Mouse (Mus musculus): ENCODE data around the gene Cenpe.

The Cenpe gene

GRCm38 (mm10) chr3:135281701-135282100 is 69.4 kb downstream of the Cenpe start:
- DNase-seq, result no peak

- DNase-seq, result no peak
Observed at GRCm38 (mm10) chr3:135285256-135285655, 72.9 kb downstream of the Cenpe start.

GRCm38 (mm10) chr3:135285807-135286206 is 73.5 kb downstream of the Cenpe start:
- no peak for DNase-seq

DNA sequence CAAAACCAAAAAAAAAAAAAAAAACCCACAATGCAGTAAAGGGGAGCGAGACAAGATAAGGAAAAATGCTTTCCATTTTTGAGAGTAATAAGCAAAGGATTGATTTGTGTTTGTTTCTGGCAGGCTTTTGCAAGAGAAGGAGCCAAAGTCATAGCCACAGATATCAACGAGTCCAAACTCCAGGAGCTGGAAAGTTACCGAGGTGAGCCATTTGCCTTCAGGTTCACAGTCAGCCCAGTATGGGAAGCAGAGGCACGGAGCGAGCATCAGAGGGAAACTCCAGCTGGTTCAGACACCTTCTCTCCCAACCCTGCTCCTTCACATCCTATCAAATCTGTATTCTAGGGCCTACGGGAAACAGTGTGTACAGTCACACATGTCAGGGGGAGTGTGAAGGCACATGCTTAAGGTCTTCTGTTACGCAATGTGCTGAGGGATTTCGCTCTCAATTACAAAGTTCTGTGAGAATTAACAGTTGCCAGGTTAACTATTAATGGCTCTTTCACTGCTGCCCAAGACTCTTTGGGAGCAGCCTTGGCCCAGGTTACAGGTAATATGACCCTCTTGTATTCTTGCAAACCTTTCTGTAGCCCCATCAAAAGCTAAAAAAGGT is 75.9 kb downstream of the Cenpe start:
- DNase-seq, result no peak

DNA sequence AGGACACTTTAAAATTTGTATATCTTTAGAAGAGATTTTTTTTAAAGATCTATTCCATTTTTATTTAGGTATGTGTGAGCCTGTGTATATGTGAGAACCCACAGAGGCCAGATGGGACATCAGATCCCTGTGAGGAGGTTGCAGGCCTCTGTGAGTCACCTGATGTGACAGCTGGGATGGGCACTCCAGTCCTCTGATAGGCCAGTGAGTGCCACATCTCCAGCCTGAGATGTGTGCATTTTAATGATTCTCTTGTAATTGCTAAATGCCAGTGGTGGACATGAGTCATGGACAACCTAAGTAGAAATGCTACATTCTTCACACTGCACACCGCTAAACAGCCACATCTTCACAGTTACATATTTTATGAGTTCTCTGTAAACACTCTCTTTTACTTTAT is 76.8 kb downstream of the Cenpe start:
- DNase-seq, result no peak

- peak in 1 of 2 experiments; percentile 27 for DNase-seq
Observed at GRCm38 (mm10) chr3:135290249-135290894, 78.0 kb downstream of the Cenpe start.

DNA sequence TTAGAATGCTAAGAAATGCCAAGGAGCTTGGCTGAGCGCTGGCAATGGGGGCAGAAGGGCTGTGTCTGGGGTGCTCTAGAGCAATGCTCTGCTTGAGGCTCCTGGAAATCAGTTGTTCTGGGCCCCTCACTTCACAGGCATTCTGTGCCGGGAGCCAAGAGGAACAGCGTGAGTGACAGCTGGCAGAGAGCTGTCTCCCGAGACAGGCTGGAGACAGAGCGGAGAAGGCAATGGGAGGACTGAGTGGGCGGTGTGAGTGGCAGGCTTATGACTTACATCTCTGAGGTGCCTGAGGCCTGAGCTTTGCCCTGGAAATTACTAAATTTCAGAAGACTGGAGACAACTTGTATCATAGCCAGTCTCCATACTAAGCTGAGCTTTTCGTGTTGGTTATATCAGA is 81.4 kb downstream of the Cenpe start:
- DNase-seq, result no peak

DNA sequence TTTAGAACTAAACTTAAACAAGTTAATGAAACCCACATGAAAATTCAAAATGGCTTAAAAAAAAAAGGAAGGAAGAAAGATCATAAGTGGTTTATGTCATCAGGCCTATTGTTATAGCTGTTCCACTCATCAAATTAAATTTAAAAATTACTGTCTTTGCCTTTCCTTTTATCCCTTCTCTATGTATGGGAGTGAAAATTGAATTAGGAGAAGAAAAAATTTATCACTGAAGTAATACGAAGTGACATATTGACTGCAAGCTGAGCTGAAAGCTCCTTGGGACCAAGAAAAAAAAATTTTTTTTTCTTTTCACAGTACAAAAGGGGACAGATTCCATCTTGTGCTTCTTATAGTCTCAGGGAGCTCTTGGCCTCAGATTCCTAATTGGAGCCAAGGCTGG is 83.2 kb downstream of the Cenpe start:
- DNase-seq, result no peak

GRCm38 (mm10) chr3:135298560-135298959 is 86.2 kb downstream of the Cenpe start:
- no peak for DNase-seq

- no peak for DNase-seq
Observed at GRCm38 (mm10) chr3:135300081-135300480, 87.7 kb downstream of the Cenpe start.

GRCm38 (mm10) chr3:135304060-135304459 is 91.7 kb downstream of the Cenpe start:
- no peak for DNase-seq

GRCm38 (mm10) chr3:135304566-135304965 is 92.2 kb downstream of the Cenpe start:
- DNase-seq, result no peak

DNA sequence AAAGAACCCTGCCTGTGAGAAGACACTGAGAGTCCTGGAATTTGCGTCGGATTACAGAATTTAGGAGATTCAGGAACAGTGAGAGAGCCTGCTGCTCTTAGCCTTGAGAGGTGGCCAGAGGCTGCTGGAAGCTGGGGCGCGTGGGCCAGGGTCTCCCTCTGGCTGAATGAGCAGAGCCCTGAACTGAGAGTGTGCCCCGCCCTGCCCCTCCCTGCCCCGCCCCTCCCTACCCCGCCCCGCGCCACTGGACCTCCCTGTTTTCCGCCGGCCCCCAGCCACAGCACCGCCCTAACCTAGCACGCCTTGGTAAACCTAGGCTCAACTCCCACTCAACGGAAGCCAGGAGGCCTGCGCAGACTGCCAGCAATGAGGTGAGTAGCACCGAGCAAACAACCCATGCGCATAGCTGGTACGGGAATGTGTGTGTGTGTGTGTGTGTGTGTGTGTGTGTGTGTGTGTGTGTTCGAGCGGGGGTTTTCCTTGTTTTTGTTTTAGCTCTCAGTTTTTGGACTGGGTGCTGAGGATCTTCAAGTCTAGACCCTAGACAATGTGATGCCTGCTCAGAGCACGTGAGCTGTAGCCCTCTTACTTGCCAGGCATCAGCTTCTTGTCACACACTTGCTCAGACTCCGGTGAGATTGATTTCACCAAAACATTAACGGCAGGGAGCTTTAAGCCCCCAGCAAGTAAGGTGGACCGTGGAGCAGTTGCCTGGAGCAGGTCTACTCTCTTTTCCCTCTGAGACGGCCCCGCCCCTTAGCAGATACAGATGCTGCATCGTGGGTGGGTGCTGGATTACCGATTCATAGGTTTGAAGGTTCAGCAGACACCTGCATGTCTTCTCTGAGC is 95.3 kb downstream of the Cenpe start, which contains the start of gene Slc9b2:
TSS of gene Slc9b2 (plus strand) at position 290 of the 849 bp plus-strand sequence.
- DNase-seq, result peak; percentile 22 to 37

- DNase-seq, result no peak
Observed at GRCm38 (mm10) chr3:135312916-135313491, 100.7 kb downstream of the Cenpe start.

- no peak for DNase-seq
Observed at GRCm38 (mm10) chr3:135313727-135314126, 101.4 kb downstream of the Cenpe start.

GRCm38 (mm10) chr3:135314811-135315210 is 102.5 kb downstream of the Cenpe start:
- DNase-seq, result no peak

DNA sequence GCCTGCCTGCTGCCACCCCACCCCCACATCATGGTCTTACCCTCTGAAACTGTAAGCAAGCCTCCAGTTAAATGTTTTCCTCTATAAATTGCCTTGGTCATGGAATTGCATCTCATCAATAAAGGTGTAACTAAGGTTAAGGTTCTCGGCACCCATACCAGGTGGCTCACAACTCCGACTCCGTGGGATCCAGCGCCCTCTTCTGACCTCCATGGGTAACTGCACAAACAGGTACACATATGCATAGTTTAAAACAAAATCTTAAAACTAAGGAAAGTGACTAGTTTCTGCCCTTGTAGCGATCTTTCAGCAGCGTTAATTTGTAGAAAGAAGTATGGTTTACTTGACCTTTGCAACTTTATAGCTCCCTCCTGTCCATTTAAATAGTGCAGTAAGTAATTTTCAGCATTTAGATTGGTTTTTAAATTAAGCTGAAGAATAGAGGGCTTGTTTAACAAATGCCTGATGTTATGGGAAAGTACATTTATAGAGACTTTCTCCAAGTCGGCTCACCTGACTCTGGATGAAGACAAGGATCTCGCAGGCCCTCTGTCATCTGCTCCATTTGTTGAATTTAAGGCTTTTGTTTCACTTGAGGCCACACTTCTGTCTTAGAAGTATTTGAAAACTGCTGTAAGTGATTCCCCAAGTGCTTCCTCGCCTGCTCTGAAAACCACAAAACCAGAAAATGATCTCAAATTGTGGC is 103.5 kb downstream of the Cenpe start:
- no peak for DNase-seq

- no peak for DNase-seq
Observed at GRCm38 (mm10) chr3:135318331-135318730, 106.0 kb downstream of the Cenpe start.
